Mouse (Mus musculus) cerebellum, postnatal 25 days (tissue): ENCODE data around the gene Stra6.

Source experiments
- DNase-seq, 2 experiments: peaks; one replicate each; pipeline ENCODE4 v3.0.0; 2021; ENCODE audit warnings: mixed read lengths in 2 of 2

The Stra6 gene

DNA sequence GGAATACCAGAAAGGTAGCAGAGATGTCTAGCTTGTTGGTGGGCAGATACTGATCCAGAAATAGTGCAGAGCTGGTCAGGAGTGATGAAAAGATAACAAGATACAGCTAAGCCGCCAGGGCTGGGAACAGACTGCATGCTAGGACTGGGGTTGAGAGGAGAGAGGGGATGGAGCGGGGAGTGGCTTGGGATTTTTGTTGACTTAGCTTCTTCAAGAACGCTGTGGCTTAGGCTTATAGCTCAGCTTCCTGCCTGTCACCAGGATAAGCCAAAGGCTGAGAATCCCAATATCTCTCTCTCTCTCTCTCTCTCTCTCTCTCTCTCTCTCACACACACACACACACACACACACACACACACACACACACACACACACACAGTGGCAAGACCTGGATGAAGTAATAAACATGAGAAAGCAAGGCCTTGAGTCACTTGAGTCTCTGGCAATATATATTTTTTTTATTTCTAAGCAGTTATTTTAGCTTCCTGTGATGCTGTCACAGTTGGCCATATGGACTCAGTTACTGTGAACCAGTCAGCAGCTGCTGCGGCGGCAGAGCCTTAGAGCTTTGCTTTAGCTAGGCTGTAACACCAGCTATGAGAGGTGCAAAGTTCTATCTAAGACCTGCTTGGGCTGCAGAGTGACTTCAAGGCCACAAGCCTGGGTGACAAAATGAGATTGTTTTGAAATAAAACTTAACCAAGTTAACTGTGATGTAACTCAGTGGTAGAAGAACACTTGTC is 112.3 kb downstream of the Stra6 start:
- DNase-seq = no peak

GRCm38 (mm10) chr9:58177165-58177564 is 113.6 kb downstream of the Stra6 start:
- DNase-seq = no peak

GRCm38 (mm10) chr9:58179390-58179789 is 115.8 kb downstream of the Stra6 start:
- no peak for DNase-seq

DNA sequence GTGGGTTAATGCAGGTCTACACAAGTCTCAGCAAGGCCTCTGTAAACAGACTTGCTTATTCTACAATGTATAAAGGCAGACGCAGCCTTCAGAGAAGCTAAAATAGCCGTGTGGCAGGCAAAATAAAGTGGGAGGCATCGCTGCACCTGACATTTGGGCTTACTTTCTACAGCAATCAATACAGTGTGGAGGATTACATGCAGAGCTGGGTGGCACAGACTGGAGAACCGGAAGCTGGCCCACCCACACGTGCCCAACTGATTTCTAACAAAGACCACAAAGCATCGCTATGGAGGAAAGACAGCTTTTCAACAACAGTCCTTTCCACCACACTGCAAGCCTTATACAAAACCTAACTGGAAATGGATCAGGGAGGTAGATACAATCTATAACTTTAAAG is 120.9 kb downstream of the Stra6 start:
- DNase-seq = no peak

GRCm38 (mm10) chr9:58194222-58194621 is 130.6 kb downstream of the Stra6 start:
- no peak for DNase-seq

- DNase-seq = no peak
Measured at GRCm38 (mm10) chr9:58195671-58196070, 132.1 kb downstream of the Stra6 start.

GRCm38 (mm10) chr9:58196141-58196540 is 132.6 kb downstream of the Stra6 start:
- DNase-seq = no peak

- DNase-seq = peak in 1 of 2 experiments; percentile 20
Measured at GRCm38 (mm10) chr9:58196610-58197567, 133.3 kb downstream of the Stra6 start.

GRCm38 (mm10) chr9:58197781-58198701 is 134.5 kb downstream of the Stra6 start:
- DNase-seq = peak; percentile 71 to 76

DNA sequence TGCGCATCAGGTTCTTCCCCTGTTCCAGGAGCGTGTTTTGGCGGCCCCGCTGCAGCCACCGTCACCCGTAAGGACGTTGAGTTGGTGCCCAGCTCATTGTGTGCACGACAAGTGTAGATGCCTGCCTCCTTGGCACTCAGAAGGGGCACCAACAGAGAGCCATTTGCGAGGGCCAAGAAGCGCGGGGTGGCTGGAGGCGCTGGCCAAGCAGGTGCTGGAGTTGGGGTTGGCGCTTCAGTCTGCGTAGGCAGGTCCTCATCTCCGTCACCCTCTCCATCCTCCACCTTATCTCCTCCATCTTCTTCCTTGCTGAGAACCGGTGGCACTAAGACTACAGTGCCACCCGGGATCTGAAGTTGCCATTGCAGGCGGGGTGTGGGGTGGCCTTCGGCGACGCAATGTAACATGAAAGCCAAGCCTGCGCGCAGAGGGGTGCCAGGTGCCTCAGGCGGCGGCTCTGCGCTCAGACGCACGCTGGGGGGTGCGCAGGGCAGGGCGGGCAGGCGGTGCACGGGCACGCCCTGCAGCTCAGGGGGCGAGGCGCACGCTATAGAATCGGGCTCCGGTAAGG is 135.3 kb downstream of the Stra6 start:
- DNase-seq = peak; percentile 70 to 72

DNA sequence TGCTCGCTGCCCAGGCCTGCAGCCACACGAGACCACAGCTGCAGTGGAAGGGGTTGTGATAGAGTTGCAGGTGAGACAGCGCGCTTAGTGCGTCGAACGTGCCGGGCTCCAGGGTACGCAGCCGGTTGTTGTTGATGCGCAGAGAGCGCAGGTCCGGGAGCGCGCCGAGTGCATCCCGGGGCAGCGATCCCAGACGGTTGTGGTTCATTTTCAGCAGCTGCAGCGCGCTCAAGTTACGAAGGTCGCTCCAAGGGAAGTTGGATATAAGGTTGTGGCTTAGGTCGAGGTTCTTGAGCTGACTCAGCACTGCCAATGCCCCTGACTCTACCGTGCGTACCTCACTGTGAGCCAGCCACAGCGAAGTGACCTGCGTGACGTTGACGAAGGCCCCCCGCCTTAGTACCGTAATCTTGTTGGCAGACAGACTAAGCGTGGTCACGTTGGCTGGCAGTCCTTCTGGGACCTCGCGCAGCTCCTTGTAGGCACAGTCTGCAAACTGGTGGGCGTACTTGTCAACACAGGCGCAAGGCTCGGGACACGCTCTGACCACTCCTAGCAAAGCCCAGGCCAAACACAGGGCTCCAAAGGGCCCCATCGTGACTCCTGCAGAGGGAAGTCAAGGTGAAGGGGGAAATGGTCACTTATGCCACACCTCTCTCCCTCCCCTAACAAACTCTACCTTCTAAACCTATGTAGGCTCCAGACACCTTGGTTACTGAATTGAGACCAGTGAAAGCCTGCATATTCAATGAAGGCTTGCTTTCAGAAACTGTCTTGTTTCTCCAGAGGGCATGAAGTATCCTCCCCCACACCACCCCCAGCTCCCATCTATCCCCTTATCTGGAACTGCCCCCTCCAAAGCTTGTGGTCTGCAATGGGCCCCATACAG is 136.0 kb downstream of the Stra6 start:
- DNase-seq = peak in 1 of 2 experiments; percentile 33

- no peak for DNase-seq
Measured at GRCm38 (mm10) chr9:58200270-58201090, 136.9 kb downstream of the Stra6 start.

GRCm38 (mm10) chr9:58201091-58201842 is 137.7 kb downstream of the Stra6 start:
- DNase-seq = peak; percentile 26 to 28

GRCm38 (mm10) chr9:58201861-58202549 is 138.4 kb downstream of the Stra6 start:
- peak; percentile 26 to 37 for DNase-seq

DNA sequence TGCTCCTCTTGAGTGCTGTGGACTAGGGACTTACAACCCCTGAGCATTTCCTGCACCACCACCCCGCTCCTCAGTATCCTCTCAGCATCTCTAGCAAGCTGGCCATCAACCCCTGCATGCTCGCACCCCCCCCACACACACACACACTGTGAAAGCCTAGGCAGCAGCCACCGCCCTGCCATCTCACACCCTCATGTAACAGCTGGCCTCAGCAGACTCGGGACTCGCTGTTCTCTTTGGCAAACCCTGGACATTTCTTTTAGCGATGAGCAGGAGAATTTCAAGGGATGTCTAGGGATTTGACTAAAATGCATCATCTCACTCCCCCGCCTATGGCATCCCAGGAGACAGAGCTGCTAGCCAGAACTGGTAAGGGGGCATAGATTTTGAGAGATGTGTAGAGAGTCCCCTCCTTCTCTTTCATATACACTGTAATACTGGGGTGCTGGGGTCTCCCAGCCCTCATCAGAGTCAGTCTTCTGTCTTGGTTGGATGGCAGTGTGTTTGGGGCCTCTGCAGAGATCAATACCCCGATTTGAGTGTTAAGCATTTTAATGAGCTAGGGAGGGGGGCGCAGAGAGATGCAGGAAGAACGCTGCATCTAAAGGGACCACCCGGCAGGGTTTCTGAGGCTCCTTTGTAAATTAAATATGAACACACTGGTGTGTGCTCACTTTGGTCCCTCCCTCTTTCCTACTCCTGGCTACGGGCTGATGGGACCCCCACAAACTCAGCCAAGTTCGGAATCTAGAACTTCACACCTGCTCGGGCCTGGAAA is 139.3 kb downstream of the Stra6 start:
- DNase-seq = no peak
